Mouse (Mus musculus) leukemia stem cell, adult 10-12 weeks (primary cell): Measurements from ENCODE around the gene Cbx4. TPM values are rescaled to one million over a fixed set of nuclear protein-coding genes. Genes with fewer than 3 reads are reported as not detected.

Experiments used
- polyA plus RNA-seq: library from polyadenylated mRNA; stranded (reverse); fragments of >175 nt; gene quantifications from 2 replicates; pipeline ENCODE4 v1.2.3, GENCODE M21; 2012; ENCODE audit warnings: low replicate concordance

Gene Cbx4
- polyA plus RNA-seq: 23.6 and 73.5 TPM in 2 replicates

DNA sequence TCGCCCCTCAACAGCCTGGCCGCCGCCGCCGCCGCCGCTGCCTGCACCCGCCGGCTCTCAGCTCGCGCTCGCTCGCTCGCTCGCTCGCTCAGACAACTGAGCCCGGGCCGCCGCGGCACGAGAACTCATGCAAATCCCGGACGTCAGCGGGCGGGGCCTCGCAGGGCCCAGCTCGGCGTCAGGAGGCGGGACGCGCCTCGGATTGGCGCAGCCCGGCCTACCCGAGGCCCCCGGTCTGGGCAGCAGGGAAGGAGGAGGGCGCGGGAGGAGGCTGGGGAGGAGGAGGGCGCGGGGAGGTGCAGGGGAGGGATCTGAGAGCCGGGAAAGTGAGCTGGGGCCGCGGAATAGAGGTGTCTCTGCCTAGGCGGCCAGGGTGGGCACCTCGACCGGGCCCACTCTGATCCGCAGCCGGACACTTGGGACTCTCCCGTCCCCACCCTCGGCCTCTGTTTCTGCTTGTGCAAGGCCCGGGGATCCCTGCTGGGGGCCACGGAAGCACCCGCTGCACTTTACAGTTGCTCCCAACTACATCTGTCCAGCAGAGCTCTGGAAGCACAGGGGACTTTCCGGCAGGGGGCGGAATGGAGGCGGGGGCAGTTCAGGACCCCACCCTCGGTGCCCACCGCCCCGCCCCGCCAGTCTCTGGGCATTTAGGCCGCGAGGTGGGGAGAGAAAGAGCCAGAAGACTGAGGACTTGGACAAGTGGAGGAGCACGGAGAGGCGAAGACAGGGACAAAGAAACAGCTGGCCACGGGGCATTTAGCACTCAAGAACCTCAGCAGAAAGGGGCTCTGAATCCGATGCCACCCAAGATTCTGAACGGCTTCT is at the start of gene Cbx4:
Gene Cbx4, minus strand, starts transcription at position 78 of the 828 bp plus-strand sequence.

DNA sequence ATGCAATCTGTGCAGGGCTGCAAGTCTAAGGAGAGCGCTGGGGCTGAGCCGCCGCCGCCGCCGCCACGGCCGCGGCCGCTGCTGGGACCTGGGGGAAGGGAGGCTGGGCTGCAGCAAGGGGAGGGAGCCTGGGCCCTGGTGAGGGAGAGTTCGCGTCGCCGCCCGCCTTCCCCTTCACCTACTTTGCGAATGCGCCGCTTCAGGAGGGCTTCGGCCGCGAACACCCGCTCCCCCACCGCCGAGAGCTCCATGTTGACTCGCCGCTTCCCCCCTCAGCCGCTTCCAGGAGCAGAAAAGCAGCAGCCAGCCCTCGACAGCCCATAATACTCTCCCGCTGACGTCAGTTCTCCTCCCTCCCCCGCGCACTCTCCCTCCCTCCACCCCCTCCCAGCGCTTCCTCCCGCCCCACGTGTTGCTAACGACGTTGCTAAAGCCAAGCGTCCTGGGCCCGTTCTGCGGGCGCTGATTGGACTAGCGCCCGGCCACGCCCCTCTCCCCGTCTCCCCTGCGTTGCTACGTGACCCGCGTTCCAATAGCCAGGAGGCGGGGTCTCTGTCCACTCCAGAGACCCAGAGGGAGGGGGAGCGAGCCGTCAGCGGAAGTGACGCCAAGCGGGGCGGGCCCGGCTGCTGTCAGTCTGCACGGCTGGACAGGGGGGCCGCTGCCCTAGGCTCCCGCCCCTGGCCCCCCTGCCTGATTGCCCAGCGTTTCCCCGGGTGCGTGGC is 45.3 kb downstream of the Cbx4 start, which contains the start of gene Cbx8:
Gene Cbx8, minus strand, starts transcription at position 370 of the 725 bp plus-strand sequence.

Other genes starting within 250 kb of the Cbx4 start
- gene Rbfox3, start 174.6 kb downstream of the Cbx4 start, polyA plus RNA-seq: 0.19 TPM in 1 of 2 replicates, not detected in the other
- 0.15 TPM in 1 of 2 replicates, not detected in the other for gene Enpp7, start 98.0 kb downstream of the Cbx4 start, polyA plus RNA-seq
- 1.2 and 1.5 TPM in 2 replicates for gene Cbx2, start 63.3 kb downstream of the Cbx4 start, polyA plus RNA-seq
- 4.2 and 7.3 TPM in 2 replicates for gene Cbx8, start 45.3 kb downstream of the Cbx4 start, polyA plus RNA-seq
- gene Tbc1d16, start 142.3 kb upstream of the Cbx4 start, polyA plus RNA-seq: 1.6 and 2.1 TPM in 2 replicates
- 0.17 and 0.55 TPM in 2 replicates for gene Ccdc40, start 142.4 kb upstream of the Cbx4 start, polyA plus RNA-seq
- gene Gaa, start 181.7 kb upstream of the Cbx4 start, polyA plus RNA-seq: 41.1 and 120 TPM in 2 replicates
- 74.7 and 84.1 TPM in 2 replicates for gene Eif4a3, start 213.9 kb upstream of the Cbx4 start, polyA plus RNA-seq
- 0.09 TPM in 1 of 2 replicates, not detected in the other for gene Card14, start 221.5 kb upstream of the Cbx4 start, polyA plus RNA-seq